Mouse (Mus musculus) G1E (cell line): ENCODE data around the gene Sntb2.

Source experiments
- CTCF ChIP-seq: IDR thresholded peaks from 2 replicates; pipeline ENCODE4 v1.5.1; 2012; ENCODE audit warnings: low read depth, low read length, inconsistent platforms, mixed read lengths
- GATA1 ChIP-seq: IDR thresholded peaks from 2 replicates; pipeline ENCODE4 v1.6.1; 2012; ENCODE audit warnings: borderline replicate concordance, low read length, inconsistent platforms, mixed read lengths
- GATA2 ChIP-seq: IDR thresholded peaks from 2 replicates; pipeline ENCODE4 v1.6.1; 2012; ENCODE audit warnings: low read depth, low read length, inconsistent platforms, borderline replicate concordance

GRCm38 (mm10) chr8:106943874-106944418, 8.4 kb downstream of the Sntb2 start:
- TF ChIP-seq GATA2 (no peak), CTCF (no peak), GATA1 (no peak)
